Comparison of ENCODE assay signal across 16 mouse cellular contexts in genomic region chr2:101986344-101987087, GRCm38 (mm10).
DNase-seq lines count a peak whose midpoint lies in the region; ATAC-seq lines count a peak whose summit lies in the region.
"Had no signal": no experiment of that assay in that cellular context is flagged by ENCODE, and none has a peak within 500 bp of the region (broad histone marks: within the 10 kb centered on the region; RNA-seq: fewer than 3 reads in every experiment).

No protein-coding gene starts in this region.

- peak overlapping the region; percentile 67; the same call in 1 of the 2 replicates for H3K27ac ChIP-seq in hindbrain, embryonic 13.5 days
- H3K27ac ChIP-seq in hindbrain, embryonic 12.5 days = no peak overlapping the region
- H3K27ac ChIP-seq in midbrain, embryonic 10.5 days (replicated peaks) = 0 out of 2 replicates have a peak overlapping the region, but pooled peaks have one; percentile 46
- no peak overlapping the region for H3K27ac ChIP-seq in midbrain, embryonic 15.5 days
- 0 out of 2 replicates have a peak overlapping the region, but pooled peaks have one; percentile 17 for H3K27ac ChIP-seq in limb, embryonic 15.5 days
- H3K27ac ChIP-seq: heart, embryonic 15.5 days; left cerebral cortex, adult 2 months; liver, embryonic 12.5 days; macrophage had no signal

- 81% methylated on average over 3 of the region's 3 CpGs for WGBS in hindbrain, embryonic 13.5 days
- WGBS in hindbrain, embryonic 12.5 days = 73% methylated on average over 3 of the region's 3 CpGs
- whole genome bisulfite sequencing in midbrain, embryonic 10.5 days = 79% methylated on average over 3 of the region's 3 CpGs
- WGBS in midbrain, embryonic 15.5 days = 84% methylated on average over 3 of the region's 3 CpGs
- 76% methylated on average over 3 of the region's 3 CpGs for WGBS in limb, embryonic 15.5 days

- H3K36me3 ChIP-seq in hindbrain, embryonic 13.5 days = no peaks in the 10 kb centered on the region
- no peaks in the 10 kb centered on the region for H3K36me3 ChIP-seq in hindbrain, embryonic 12.5 days
- H3K36me3 ChIP-seq in midbrain, embryonic 10.5 days = no peaks in the 10 kb centered on the region
- no peaks in the 10 kb centered on the region for H3K36me3 ChIP-seq in midbrain, embryonic 15.5 days (replicated peaks)
- H3K36me3 ChIP-seq in limb, embryonic 15.5 days = no peaks in the 10 kb centered on the region
- H3K36me3 ChIP-seq: heart, embryonic 15.5 days; liver, embryonic 12.5 days had no signal

- H3K9me3 ChIP-seq in hindbrain, embryonic 13.5 days = no peaks in the 10 kb centered on the region
- no peaks in the 10 kb centered on the region for H3K9me3 ChIP-seq in hindbrain, embryonic 12.5 days (replicated peaks)
- H3K9me3 ChIP-seq in midbrain, embryonic 10.5 days (replicated peaks) = no peaks in the 10 kb centered on the region
- no peaks in the 10 kb centered on the region for H3K9me3 ChIP-seq in midbrain, embryonic 15.5 days
- no peaks in the 10 kb centered on the region for H3K9me3 ChIP-seq in limb, embryonic 15.5 days
- H3K9me3 ChIP-seq: heart, embryonic 15.5 days; liver, embryonic 12.5 days had no signal

- no peak overlapping the region for H3K4me2 ChIP-seq in hindbrain, embryonic 13.5 days
- no peak overlapping the region for H3K4me2 ChIP-seq in hindbrain, embryonic 12.5 days (replicated peaks)
- H3K4me2 ChIP-seq in midbrain, embryonic 15.5 days = no peak overlapping the region
- no peak overlapping the region for H3K4me2 ChIP-seq in limb, embryonic 15.5 days
- H3K4me2 ChIP-seq: heart, embryonic 15.5 days; liver, embryonic 12.5 days had no signal

- H3K27me3 ChIP-seq in hindbrain, embryonic 13.5 days = no peaks in the 10 kb centered on the region
- H3K27me3 ChIP-seq in hindbrain, embryonic 12.5 days = no peaks in the 10 kb centered on the region
- no peaks in the 10 kb centered on the region for H3K27me3 ChIP-seq in midbrain, embryonic 10.5 days (ENCODE audit: low read depth, poor library complexity, severe bottlenecking)
- H3K27me3 ChIP-seq in midbrain, embryonic 15.5 days (replicated peaks) = no peaks in the 10 kb centered on the region
- H3K27me3 ChIP-seq in limb, embryonic 15.5 days = no peaks in the 10 kb centered on the region
- H3K27me3 ChIP-seq: heart, embryonic 15.5 days; liver, embryonic 12.5 days had no signal

- no peak overlapping the region for H3K4me3 ChIP-seq in hindbrain, embryonic 13.5 days
- no peak overlapping the region for H3K4me3 ChIP-seq in hindbrain, embryonic 12.5 days
- no peak overlapping the region for H3K4me3 ChIP-seq in midbrain, embryonic 10.5 days
- no peak overlapping the region for H3K4me3 ChIP-seq in midbrain, embryonic 15.5 days
- H3K4me3 ChIP-seq in limb, embryonic 15.5 days = no peak overlapping the region
- H3K4me3 ChIP-seq: erythroblast, embryonic 14.5 days; heart, embryonic 15.5 days; left cerebral cortex, adult 2 months; liver, embryonic 12.5 days had no signal

- no peak for ATAC-seq in hindbrain, embryonic 13.5 days (ENCODE audit: low FRiP score)
- no peak for ATAC-seq in hindbrain, embryonic 12.5 days (ENCODE audit: low FRiP score)
- ATAC-seq in midbrain, embryonic 15.5 days (replicated peaks) = no peak
- ATAC-seq in limb, embryonic 15.5 days (ENCODE audit: insufficient number of reproducible peaks, low FRiP score, low TSS enrichment, low read depth) = no peak
- ATAC-seq: liver, embryonic 12.5 days had no signal

- DNase-seq in adrenal gland, postnatal 10 days = peak; percentile 17
- no peak for DNase-seq in adrenal gland, adult 18-20 months (ENCODE audit: low spot score in 2 of 2)
- no peak for DNase-seq in midbrain, embryonic 10.5 days (ENCODE audit: low spot score)
- DNase-seq in gastrocnemius, adult 18-20 months (ENCODE audit: low spot score) = no peak
- DNase-seq: B cell, adult 2 months; cerebellum, adult 11-12 months; kidney, adult 11 months had no signal

- peaks cover 41% of the 10 kb centered on the region for H3K4me1 ChIP-seq in hindbrain, embryonic 13.5 days (replicated peaks)
- peaks cover 31% of the 10 kb centered on the region for H3K4me1 ChIP-seq in hindbrain, embryonic 12.5 days
- peaks cover 46% of the 10 kb centered on the region for H3K4me1 ChIP-seq in midbrain, embryonic 10.5 days
- H3K4me1 ChIP-seq in midbrain, embryonic 15.5 days = peaks cover 18% of the 10 kb centered on the region
- peaks cover 44% of the 10 kb centered on the region for H3K4me1 ChIP-seq in limb, embryonic 15.5 days

- H3K9ac ChIP-seq in hindbrain, embryonic 13.5 days = no peak overlapping the region
- no peak overlapping the region for H3K9ac ChIP-seq in hindbrain, embryonic 12.5 days
- no peak overlapping the region for H3K9ac ChIP-seq in midbrain, embryonic 15.5 days
- H3K9ac ChIP-seq in limb, embryonic 15.5 days = no peak overlapping the region
- H3K9ac ChIP-seq: heart, embryonic 15.5 days; liver, embryonic 12.5 days had no signal

Comparison
In these comparisons a context has a peak if more than half of its experiments do, and no peak if none do; other contexts are left out.
1. H3K27ac ChIP-seq: peak in hindbrain, embryonic 13.5 days (single experiment), midbrain, embryonic 10.5 days (single experiment) and limb, embryonic 15.5 days (single experiment); none in hindbrain, embryonic 12.5 days (single experiment) and midbrain, embryonic 15.5 days (single experiment).